Mouse (Mus musculus) adrenal gland, adult (tissue): ENCODE measurements around the gene Glce.

ENCODE experiments used
- DNase-seq, 2 experiments: peaks; one replicate each; pipeline ENCODE4 v3.0.0; 2022 to 2023; ENCODE audit warnings: low spot score in 1 of 2; ENCODE audit not compliant: inconsistent age in 2 of 2

Gene Glce

DNA sequence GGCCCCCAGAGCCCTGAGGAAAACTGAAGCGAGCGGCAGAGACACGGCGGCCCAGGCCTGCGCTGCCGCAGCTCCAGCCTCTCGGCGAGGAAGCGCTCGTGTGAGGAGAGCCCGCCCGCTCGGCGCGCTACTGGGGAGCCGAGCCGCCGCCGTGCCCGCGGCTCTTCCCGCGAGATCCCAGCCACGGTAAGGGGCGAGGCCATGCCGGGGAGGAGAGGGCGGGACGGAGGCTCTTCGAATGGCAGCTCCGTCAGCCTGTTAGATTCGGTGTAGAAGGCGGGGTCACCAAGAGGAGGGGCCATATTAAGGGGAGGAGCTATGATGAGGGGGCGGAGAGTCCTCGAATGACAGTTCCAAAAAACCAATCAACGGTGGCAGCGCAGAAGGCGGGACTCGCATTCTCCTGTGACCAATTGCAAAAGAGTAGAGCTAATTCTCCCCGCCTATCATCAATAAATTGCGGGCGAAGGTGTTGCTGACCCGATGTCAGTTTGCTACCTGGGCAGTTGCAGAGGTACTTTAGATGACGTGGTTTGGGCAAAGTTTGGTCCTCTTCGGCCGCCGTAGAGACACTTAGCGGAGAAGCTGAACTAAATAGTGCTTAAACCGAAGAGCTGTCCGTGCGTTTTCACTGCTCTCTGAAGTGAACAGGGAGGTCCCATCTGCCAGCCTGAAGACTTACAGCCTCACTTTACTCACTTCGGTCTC, at the start of gene Glce:
Glce (minus strand) TSS at position 148 of the 708 bp plus-strand sequence.
- peak; percentile 99 to 100 for DNase-seq

GRCm38 (mm10) chr9:62172239-62172638, 49.8 kb upstream of the Glce start:
- no peak for DNase-seq

DNA sequence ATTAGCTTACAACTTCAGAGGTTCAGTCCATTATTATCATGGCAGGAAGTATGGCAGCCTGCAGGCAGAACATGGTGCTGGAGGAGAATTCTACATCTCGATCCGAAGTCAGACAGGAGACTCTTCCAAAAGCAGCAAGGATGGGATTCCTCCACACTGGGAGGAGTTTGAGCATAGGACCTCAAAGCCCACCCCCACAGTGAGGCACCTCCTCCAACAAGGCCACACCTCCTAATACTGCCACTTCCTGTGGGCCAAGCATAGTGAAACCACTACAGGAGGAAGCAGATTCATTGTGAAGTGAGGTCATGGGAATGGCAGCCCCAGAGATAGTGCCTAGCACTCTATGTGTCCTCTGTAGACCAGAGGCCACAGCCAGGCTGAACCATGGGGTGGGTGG, 48.5 kb upstream of the Glce start:
- no peak for DNase-seq

- DNase-seq, result no peak
These were observed 44.2 kb upstream of the Glce start for GRCm38 (mm10) chr9:62166621-62167020.

GRCm38 (mm10) chr9:62166186-62166585, 43.7 kb upstream of the Glce start:
- no peak for DNase-seq

DNA sequence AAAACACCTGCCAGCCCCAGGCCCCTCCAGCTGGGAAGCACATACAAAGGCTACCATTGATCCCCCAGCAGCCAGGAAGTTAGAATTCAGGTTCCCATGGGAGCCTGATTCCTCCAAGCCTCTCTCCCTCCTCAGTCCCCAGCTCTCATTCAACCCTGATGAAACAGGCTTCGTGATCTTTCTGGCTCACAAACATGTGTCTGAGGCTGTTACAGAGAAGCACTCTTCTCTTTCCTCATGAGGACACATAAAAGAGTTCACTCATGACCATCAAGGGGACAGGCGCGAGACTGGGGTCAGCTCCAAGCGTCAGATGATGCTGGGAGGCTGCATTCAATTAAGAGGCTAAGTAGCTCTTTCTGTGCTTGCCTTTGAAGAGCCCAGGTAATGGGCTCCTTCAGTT, 40.4 kb upstream of the Glce start:
- no peak for DNase-seq

DNA sequence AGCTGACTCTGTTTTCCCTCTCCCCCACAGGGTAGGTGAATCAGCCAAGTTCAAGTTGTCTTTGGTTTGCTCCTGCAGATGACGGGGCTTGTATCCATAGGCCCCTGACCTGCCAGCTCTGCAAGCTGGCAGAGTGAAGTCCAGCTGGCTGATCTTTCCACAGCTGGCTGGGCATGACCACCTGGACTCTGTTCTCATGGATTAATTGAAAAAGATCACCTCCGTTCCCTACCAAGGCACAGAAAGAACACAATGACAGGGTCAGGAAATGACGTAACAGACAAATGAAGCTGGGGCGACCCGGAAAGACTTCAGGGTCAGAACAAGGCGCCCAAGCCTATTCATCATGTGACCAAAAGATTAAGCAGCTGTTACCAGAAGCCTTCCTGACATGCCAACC, 38.3 kb upstream of the Glce start:
- no peak for DNase-seq

GRCm38 (mm10) chr9:62158746-62159145, 36.3 kb upstream of the Glce start:
- DNase-seq, result no peak

- no peak for DNase-seq
These were observed 33.4 kb upstream of the Glce start for GRCm38 (mm10) chr9:62155821-62156220.

- no peak for DNase-seq
These were observed 32.9 kb upstream of the Glce start for GRCm38 (mm10) chr9:62155400-62155799.

- no peak for DNase-seq
These were observed 32.5 kb upstream of the Glce start for GRCm38 (mm10) chr9:62154956-62155355.

DNA sequence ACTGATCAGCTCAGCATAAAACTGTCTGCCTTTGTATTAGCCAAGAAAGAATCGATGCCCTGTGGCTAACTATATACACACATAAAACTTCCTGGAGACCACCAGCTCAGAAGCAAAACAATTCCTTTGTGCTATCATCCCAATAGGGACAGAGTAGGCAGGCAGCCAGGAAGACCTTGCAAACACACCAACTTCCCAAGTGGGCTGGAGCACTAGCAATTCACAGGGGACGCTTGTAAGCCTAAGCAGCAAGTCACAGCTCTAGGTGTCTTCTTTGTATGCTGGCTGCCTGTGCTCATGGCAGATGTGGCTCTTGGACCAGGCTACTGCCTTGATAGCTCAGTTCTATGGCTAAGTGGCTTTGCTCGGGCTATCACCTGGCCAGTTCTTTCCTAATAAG, 32.1 kb upstream of the Glce start:
- DNase-seq, result no peak

GRCm38 (mm10) chr9:62153263-62153662, 30.8 kb upstream of the Glce start:
- peak; percentile 18 to 62 for DNase-seq

DNA sequence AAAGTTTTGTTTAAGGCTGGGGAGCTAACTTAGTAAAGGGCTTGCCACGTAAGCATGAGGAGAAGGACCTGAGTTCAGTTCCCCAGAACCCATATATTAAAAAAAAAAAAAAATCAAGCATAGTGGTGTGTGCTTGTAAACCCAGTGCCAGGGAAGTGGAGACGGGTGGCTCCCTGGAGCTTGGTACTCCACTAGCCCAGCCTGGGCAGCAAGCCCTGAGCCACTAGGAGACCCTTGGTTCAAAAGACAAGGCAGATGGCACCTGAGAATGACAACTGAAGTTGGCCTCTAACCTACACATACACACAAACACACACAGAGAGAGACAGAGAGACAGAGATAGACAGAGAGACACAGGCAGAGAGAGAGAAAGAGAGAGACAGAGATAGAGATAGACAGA, 30.1 kb upstream of the Glce start:
- no peak for DNase-seq

- DNase-seq, result no peak
These were observed 22.7 kb upstream of the Glce start for GRCm38 (mm10) chr9:62145198-62145597.

DNA sequence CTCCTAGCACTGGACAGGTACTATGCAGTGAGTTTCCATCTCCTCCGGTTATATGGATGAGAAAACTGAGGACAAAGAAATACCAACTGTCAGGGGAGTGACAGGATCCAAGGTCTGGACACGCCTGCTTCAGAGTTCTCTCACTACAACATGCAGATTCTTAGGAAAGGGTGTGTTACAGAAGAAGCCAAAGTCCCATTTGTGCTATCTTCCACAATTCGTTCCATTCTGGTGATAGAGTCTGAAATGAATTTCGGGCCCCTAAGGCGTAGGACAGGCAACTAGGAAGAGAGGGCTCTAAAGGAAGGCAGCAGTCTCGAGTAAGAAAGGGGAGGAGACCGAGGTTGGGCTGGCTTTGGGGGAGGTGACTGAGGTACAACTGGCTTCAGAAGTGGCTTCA, 21.0 kb upstream of the Glce start:
- no peak for DNase-seq

- DNase-seq, result no peak
These were observed 16.6 kb upstream of the Glce start for GRCm38 (mm10) chr9:62139027-62139426.

- DNase-seq, result peak; percentile 35 to 82
These were observed 14.8 kb upstream of the Glce start for GRCm38 (mm10) chr9:62137259-62137658.

- DNase-seq, result no peak
These were observed 9.7 kb upstream of the Glce start for GRCm38 (mm10) chr9:62132005-62132782.

DNA sequence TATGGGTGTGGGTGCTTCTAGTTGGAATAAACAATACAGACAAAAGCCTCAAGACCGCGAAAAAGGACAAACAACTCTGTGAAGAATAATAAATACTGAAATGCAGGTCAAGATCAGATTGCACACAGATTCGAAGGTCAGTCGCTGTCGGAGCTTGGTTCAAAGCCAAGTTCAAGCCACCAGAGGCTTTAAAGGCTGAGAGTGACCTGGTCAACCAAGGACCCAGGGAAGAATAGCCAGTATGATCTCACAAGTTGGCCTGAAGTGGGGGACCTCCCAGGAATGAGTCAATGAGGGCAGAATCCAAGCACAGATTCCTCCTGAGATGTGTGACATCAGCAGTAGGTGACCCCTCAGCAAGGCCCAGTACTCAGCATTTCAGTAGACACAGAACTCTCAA, 8.3 kb upstream of the Glce start:
- DNase-seq, result peak; percentile 78 to 90

GRCm38 (mm10) chr9:62128056-62128455, 5.6 kb upstream of the Glce start:
- DNase-seq, result no peak

GRCm38 (mm10) chr9:62125986-62126575, 3.6 kb upstream of the Glce start:
- DNase-seq, result no peak
